Mouse (Mus musculus) kidney, postnatal 4 days (tissue): ENCODE data around the gene Llgl1.

Source experiments
- DNase-seq, 2 experiments: peaks; one replicate each; pipeline ENCODE4 v3.0.0; 2021; ENCODE audit warnings: mixed read lengths in 2 of 2

Gene Llgl1

GRCm38 (mm10) chr11:60699524-60700075 is at the start of gene Llgl1:
Llgl1 (plus strand) TSS chr11:60699723.
- peak; percentile 90 to 94 for DNase-seq

GRCm38 (mm10) chr11:60696165-60696564 is 3.4 kb upstream of the Llgl1 start:
- no peak for DNase-seq

- DNase-seq = no peak
These were observed 2.0 kb upstream of the Llgl1 start for GRCm38 (mm10) chr11:60697561-60697960.

GRCm38 (mm10) chr11:60698806-60699523 is 558 bp upstream of the Llgl1 start:
- DNase-seq = peak; percentile 87 to 91

- no peak for DNase-seq
These were observed 1.0 kb downstream of the Llgl1 start for GRCm38 (mm10) chr11:60700320-60701185.

GRCm38 (mm10) chr11:60701611-60702010 is 2.1 kb downstream of the Llgl1 start:
- no peak for DNase-seq

GRCm38 (mm10) chr11:60703131-60703530 is 3.6 kb downstream of the Llgl1 start:
- peak; percentile 85 to 87 for DNase-seq

GRCm38 (mm10) chr11:60704023-60704880 is 4.7 kb downstream of the Llgl1 start:
- DNase-seq = peak; percentile 1

GRCm38 (mm10) chr11:60705255-60705654 is 5.7 kb downstream of the Llgl1 start:
- DNase-seq = peak; percentile 1

- peak in 1 of 2 experiments; percentile 3 for DNase-seq
These were observed 6.6 kb downstream of the Llgl1 start for GRCm38 (mm10) chr11:60706076-60706475.

GRCm38 (mm10) chr11:60706696-60707480 is 7.4 kb downstream of the Llgl1 start:
- peak; percentile 1 to 4 for DNase-seq

- DNase-seq = peak; percentile 70 to 78
These were observed 8.1 kb downstream of the Llgl1 start for GRCm38 (mm10) chr11:60707672-60708071.

- DNase-seq = peak in 1 of 2 experiments; percentile 0
These were observed 9.1 kb downstream of the Llgl1 start for GRCm38 (mm10) chr11:60708631-60709030.

GRCm38 (mm10) chr11:60709481-60710465 is 10.2 kb downstream of the Llgl1 start:
- peak; percentile 2 to 8 for DNase-seq

GRCm38 (mm10) chr11:60711218-60711617 is 11.7 kb downstream of the Llgl1 start:
- peak in 1 of 2 experiments; percentile 4 for DNase-seq

GRCm38 (mm10) chr11:60712040-60712439 is 12.5 kb downstream of the Llgl1 start:
- no peak for DNase-seq

GRCm38 (mm10) chr11:60712639-60713255 is 13.2 kb downstream of the Llgl1 start:
- no peak for DNase-seq

- no peak for DNase-seq
These were observed 16.3 kb downstream of the Llgl1 start for GRCm38 (mm10) chr11:60715833-60716232.

GRCm38 (mm10) chr11:60719263-60719662 is 19.7 kb downstream of the Llgl1 start:
- DNase-seq = no peak
